Mouse (Mus musculus): ENCODE results near the gene Ankrd65.
"Not testable (repeated sequence)": the region's sequence is repeated elsewhere in the genome, so short reads cannot be mapped to it uniquely, and the experiment has no call there.

Gene Ankrd65

GRCm38 (mm10) chr4:155790021-155790489, at the start of gene Ankrd65:
Ankrd65 (plus strand) TSS chr4:155790439.
- peak within 1 kb of the TSS; percentile 77 for H3K4me3 ChIP-seq (replicated peaks; ENCODE audit: low read length)
- H3K9me3 ChIP-seq (ENCODE audit: low read length) = no peaks in the 10 kb centered on the region
- no peaks in the 10 kb centered on the region for H3K36me3 ChIP-seq (ENCODE audit: insufficient read depth, low read length)
- peaks cover 39% of the 10 kb centered on the region for H3K27me3 ChIP-seq (ENCODE audit: insufficient read depth, low read length)
- peaks cover 28% of the 10 kb centered on the region for H3K4me1 ChIP-seq (replicated peaks; ENCODE audit: low read depth, low read length)
- TF ChIP-seq NANOG (IDR thresholded peaks at IDR 0.05; ENCODE audit: borderline replicate concordance, low read length) = no peak
- no peak for TF ChIP-seq POU5F1 (IDR thresholded peaks at IDR 0.05; ENCODE audit: borderline replicate concordance, low read length)
- no peak for TF ChIP-seq CTCF (conservative IDR thresholded peaks at IDR 0.05; ENCODE audit: low read length)

DNA sequence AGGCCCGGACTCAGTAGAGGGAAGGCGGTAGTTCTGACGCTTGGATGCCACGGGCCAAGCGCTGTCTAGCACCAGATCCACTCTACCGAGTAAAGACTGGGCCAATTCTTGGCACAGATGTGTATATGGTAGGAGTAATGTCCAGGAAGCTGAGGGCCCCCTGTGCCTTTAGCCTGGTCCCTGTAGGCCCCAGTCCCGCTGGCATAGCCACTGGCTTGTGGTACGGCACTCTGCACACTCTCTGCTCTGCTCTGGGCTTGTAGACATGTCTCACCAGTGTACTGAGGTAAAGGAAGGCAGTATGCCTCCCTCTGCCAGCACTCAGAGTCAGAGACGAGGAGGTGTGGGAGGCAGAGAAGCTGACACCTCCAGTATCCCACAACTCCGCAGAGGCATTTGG, 49.6 kb upstream of the Ankrd65 start:
- not testable (repeated sequence) for H3K9me3 ChIP-seq (ENCODE audit: low read length); H3K27me3 ChIP-seq (ENCODE audit: insufficient read depth, low read length); H3K4me3 ChIP-seq (replicated peaks; ENCODE audit: low read length)
- Histone ChIP-seq H3K4me1 (replicated peaks; ENCODE audit: low read depth, low read length) (peaks cover 47% of the 10 kb centered on the region), H3K36me3 (ENCODE audit: insufficient read depth, low read length) (peaks cover 66% of the 10 kb centered on the region)

GRCm38 (mm10) chr4:155742684-155743083, 47.6 kb upstream of the Ankrd65 start:
- Histone ChIP-seq H3K27me3 (ENCODE audit: insufficient read depth, low read length) (peaks cover 6% of the 10 kb centered on the region; the same call in 1 of the 2 replicates), H3K36me3 (ENCODE audit: insufficient read depth, low read length) (peaks cover 76% of the 10 kb centered on the region), H3K4me3 (replicated peaks; ENCODE audit: low read length) (no peak overlapping the region), H3K9me3 (ENCODE audit: low read length) (no peaks in the 10 kb centered on the region), H3K4me1 (replicated peaks; ENCODE audit: low read depth, low read length) (peaks cover 50% of the 10 kb centered on the region)
- TF ChIP-seq CTCF (conservative IDR thresholded peaks at IDR 0.05; ENCODE audit: low read length) (no peak), POU5F1 (IDR thresholded peaks at IDR 0.05; ENCODE audit: borderline replicate concordance, low read length) (no peak), NANOG (IDR thresholded peaks at IDR 0.05; ENCODE audit: borderline replicate concordance, low read length) (no peak)

GRCm38 (mm10) chr4:155744474-155744873, 45.8 kb upstream of the Ankrd65 start:
- H3K36me3 ChIP-seq (ENCODE audit: insufficient read depth, low read length) = peaks cover 94% of the 10 kb centered on the region
- H3K9me3 ChIP-seq (ENCODE audit: low read length) = no peaks in the 10 kb centered on the region
- no peak for TF ChIP-seq POU5F1 (IDR thresholded peaks at IDR 0.05; ENCODE audit: borderline replicate concordance, low read length)
- no peak for TF ChIP-seq CTCF (conservative IDR thresholded peaks at IDR 0.05; ENCODE audit: low read length)
- no peak for TF ChIP-seq NANOG (IDR thresholded peaks at IDR 0.05; ENCODE audit: borderline replicate concordance, low read length)
- 0 out of 2 replicates have a peak, but pooled peaks cover 2% of the 10 kb centered on the region for H3K27me3 ChIP-seq (ENCODE audit: insufficient read depth, low read length)
- H3K4me1 ChIP-seq (replicated peaks; ENCODE audit: low read depth, low read length) = peaks cover 39% of the 10 kb centered on the region
- no peak overlapping the region for H3K4me3 ChIP-seq (replicated peaks; ENCODE audit: low read length)

DNA sequence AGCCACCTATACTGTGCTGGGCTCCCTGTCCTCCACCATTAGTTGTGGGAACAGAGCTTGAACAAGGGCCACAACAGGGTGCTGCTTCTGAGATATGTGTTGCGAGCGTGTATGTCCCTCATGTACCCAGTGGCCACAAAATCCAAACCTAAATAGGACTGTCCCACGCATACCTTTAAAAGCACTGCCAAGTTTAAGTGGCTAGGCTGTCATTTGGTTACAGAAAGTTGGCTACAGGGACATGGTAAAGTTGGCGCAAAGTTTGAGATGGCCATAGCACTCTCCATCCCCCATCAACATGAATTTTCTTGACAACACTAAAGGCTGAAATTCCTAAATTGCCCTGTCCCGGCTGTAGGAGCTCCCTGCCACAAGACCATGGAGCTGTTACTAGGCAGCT, 45.1 kb upstream of the Ankrd65 start:
- no peak for TF ChIP-seq CTCF (conservative IDR thresholded peaks at IDR 0.05; ENCODE audit: low read length)
- no peak for TF ChIP-seq NANOG (IDR thresholded peaks at IDR 0.05; ENCODE audit: borderline replicate concordance, low read length)
- TF ChIP-seq POU5F1 (IDR thresholded peaks at IDR 0.05; ENCODE audit: borderline replicate concordance, low read length) = no peak
- no peaks in the 10 kb centered on the region for H3K9me3 ChIP-seq (ENCODE audit: low read length)
- no peak overlapping the region for H3K4me3 ChIP-seq (replicated peaks; ENCODE audit: low read length)
- peaks cover 39% of the 10 kb centered on the region for H3K4me1 ChIP-seq (replicated peaks; ENCODE audit: low read depth, low read length)
- 0 out of 2 replicates have a peak, but pooled peaks cover 2% of the 10 kb centered on the region for H3K27me3 ChIP-seq (ENCODE audit: insufficient read depth, low read length)
- peaks cover 100% of the 10 kb centered on the region for H3K36me3 ChIP-seq (ENCODE audit: insufficient read depth, low read length)

DNA sequence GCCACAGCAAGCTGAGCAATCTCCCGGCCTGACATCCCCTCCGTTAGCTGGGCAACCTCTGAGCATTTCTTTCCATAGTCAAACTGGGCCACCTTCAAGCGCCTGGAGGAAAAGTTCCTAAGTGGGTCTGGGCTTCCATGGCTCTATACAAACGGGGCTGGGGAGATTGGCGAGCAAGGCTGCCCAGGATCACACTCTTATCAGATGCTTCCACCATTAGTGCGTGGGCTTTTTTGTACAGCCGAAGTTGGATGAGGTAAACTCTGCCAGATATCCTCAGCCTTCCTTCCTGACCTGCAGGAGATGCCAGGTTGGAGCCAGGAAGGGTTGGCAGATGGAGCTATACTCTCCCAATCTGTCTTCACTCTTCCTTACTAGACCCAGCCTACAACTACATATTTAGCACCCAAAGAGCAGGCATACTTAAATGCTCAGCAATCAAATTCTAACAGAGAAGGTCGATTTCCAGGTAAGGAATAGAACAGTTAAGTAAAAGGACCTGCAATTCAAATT, 44.1 kb upstream of the Ankrd65 start:
- Histone ChIP-seq H3K4me1 (replicated peaks; ENCODE audit: low read depth, low read length) (peaks cover 30% of the 10 kb centered on the region), H3K9me3 (ENCODE audit: low read length) (no peaks in the 10 kb centered on the region), H3K36me3 (ENCODE audit: insufficient read depth, low read length) (peaks cover 100% of the 10 kb centered on the region), H3K4me3 (replicated peaks; ENCODE audit: low read length) (no peak overlapping the region), H3K27me3 (ENCODE audit: insufficient read depth, low read length) (0 out of 2 replicates have a peak, but pooled peaks cover 2% of the 10 kb centered on the region)
- TF ChIP-seq NANOG (IDR thresholded peaks at IDR 0.05; ENCODE audit: borderline replicate concordance, low read length) (no peak), CTCF (conservative IDR thresholded peaks at IDR 0.05; ENCODE audit: low read length) (no peak), POU5F1 (IDR thresholded peaks at IDR 0.05; ENCODE audit: borderline replicate concordance, low read length) (no peak)

- Histone ChIP-seq H3K9me3 (ENCODE audit: low read length) (no peaks in the 10 kb centered on the region), H3K36me3 (ENCODE audit: insufficient read depth, low read length) (peaks cover 100% of the 10 kb centered on the region), H3K4me1 (replicated peaks; ENCODE audit: low read depth, low read length) (peaks cover 23% of the 10 kb centered on the region), H3K27me3 (ENCODE audit: insufficient read depth, low read length) (0 out of 2 replicates have a peak, but pooled peaks cover 2% of the 10 kb centered on the region), H3K4me3 (replicated peaks; ENCODE audit: low read length) (no peak overlapping the region)
- TF ChIP-seq NANOG (IDR thresholded peaks at IDR 0.05; ENCODE audit: borderline replicate concordance, low read length) (no peak), POU5F1 (IDR thresholded peaks at IDR 0.05; ENCODE audit: borderline replicate concordance, low read length) (no peak), CTCF (conservative IDR thresholded peaks at IDR 0.05; ENCODE audit: low read length) (no peak)
Observed at GRCm38 (mm10) chr4:155746575-155747490, 43.4 kb upstream of the Ankrd65 start.

DNA sequence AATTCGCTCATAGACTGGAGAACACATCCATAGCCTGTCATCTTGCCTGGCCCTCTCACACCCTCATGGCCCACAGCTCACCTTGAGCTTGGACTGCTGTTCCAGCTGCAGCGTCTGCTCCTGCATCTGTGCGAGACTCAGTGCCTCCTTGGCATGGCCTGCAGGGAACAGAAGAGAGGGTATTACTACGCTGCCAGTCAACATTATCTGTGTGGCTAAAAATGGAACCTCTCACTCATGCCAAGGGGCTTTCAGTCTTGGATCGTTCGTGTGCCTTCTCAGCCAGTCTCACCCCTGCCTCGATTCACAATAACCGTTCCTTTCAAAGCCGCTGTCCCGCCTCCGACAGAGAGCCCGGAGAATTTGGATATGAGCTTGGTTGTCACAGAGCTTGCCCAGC, 33.2 kb upstream of the Ankrd65 start:
- Histone ChIP-seq H3K27me3 (ENCODE audit: insufficient read depth, low read length) (no peaks in the 10 kb centered on the region), H3K4me1 (replicated peaks; ENCODE audit: low read depth, low read length) (peaks cover 54% of the 10 kb centered on the region)

More for the DNA sequence above, 33.2 kb upstream of the Ankrd65 start:
- Histone ChIP-seq H3K4me3 (replicated peaks; ENCODE audit: low read length) (no peak overlapping the region), H3K9me3 (ENCODE audit: low read length) (no peaks in the 10 kb centered on the region), H3K36me3 (ENCODE audit: insufficient read depth, low read length) (peaks cover 72% of the 10 kb centered on the region)
- TF ChIP-seq CTCF (conservative IDR thresholded peaks at IDR 0.05; ENCODE audit: low read length) = no peak
- no peak for TF ChIP-seq POU5F1 (IDR thresholded peaks at IDR 0.05; ENCODE audit: borderline replicate concordance, low read length)
- TF ChIP-seq NANOG (IDR thresholded peaks at IDR 0.05; ENCODE audit: borderline replicate concordance, low read length) = no peak

Data from E14TG2a.4 (cell line).